Mouse (Mus musculus) embryo, embryonic 10.5 days (tissue): ENCODE results near the gene Pnp.
"Not testable (repeated sequence)": the region's sequence is repeated elsewhere in the genome, so short reads cannot be mapped to it uniquely, and the experiment has no call there.

Experiments
- DNase-seq: peaks from one replicate; pipeline ENCODE4 v3.0.0-alpha.2; 2015; ENCODE audit warnings: low spot score

Gene Pnp

GRCm38 (mm10) chr14:50975001-50975400, 44.1 kb downstream of the Pnp start:
- DNase-seq: no peak

GRCm38 (mm10) chr14:50976674-50977073, 45.8 kb downstream of the Pnp start:
- peak; percentile 66 for DNase-seq

DNA sequence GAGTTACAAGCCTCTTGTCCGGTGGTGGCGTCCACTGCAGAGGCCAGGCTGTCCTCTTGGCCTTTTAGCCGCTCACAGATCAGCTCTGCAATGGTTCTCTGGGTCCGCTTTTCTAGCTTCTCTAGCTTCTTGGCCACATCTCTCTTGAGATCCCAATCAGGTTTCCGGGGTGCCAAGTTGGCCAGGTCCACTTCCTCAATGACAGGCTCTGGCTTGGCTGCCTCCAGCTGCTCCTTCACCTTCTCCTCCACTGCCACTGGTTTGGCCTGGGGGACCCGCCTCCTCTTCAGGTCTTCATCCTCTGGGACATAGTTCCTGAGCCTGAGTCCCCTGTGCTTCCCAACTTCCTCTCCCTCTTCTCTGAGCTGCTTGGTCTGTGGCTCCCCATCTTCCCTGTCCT, 47.6 kb downstream of the Pnp start:
- DNase-seq: not testable (repeated sequence)

DNA sequence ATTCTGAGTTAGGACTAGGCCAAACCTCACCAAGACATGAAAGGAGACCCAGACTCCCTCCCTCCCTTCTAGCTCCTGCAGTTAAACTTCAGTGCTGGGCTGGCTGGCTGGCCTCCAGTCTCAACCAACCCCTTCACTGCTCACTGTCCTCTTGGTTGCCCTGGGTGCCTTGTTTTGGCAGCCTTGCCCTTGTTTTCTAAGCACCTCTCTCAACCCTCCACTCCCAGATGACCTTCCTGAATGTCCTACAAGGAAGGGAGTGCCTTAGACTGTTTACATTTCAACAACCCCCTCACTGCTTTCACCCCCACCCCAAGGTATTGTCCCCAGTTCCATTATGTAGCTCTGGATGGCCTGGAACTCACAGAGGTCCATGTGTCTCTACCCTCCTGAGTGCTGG, 48.7 kb downstream of the Pnp start:
- DNase-seq: no peak

- no peak for DNase-seq
Measured at GRCm38 (mm10) chr14:50981207-50981606, 50.3 kb downstream of the Pnp start.

GRCm38 (mm10) chr14:50981837-50982236, 51.0 kb downstream of the Pnp start:
- no peak for DNase-seq

DNA sequence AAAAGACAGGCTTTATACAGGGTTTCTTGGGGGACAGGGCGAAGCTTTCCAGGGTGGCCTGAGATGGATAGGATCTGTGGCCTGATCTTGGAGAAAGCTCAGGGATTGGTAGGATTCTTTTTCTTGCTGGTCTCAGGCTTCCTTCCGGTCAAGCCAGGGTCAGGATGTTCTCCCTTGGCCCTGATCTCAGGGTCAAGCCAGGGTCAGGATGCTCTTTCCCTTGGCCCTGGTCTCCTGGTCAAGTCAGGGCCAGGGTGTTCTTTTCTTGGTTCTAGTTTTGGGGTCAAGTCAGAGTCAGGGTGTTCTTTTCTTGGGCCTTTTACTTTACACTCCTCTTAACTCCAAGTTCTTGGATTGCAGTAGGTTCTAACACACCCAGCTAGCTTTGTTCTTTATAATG, 56.8 kb downstream of the Pnp start:
- no peak for DNase-seq

DNA sequence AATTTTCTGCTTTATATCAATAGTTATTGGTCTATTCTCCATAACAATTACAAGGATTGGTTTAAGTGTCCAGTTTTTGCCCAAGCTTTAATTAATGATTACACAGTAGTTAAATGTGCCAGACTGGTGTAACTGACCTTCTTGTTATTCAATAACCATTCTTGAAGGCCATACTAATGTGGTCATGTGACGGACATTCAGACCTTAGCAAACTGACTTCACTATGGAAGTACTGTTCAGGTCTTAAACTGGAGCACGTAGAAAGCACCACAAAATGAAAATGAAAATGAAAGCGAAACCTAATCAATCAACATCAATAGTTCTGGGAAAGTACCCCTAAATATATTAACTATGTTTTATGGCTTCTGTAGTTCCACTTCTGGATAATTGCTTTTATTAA, 60.2 kb downstream of the Pnp start:
- no peak for DNase-seq

DNA sequence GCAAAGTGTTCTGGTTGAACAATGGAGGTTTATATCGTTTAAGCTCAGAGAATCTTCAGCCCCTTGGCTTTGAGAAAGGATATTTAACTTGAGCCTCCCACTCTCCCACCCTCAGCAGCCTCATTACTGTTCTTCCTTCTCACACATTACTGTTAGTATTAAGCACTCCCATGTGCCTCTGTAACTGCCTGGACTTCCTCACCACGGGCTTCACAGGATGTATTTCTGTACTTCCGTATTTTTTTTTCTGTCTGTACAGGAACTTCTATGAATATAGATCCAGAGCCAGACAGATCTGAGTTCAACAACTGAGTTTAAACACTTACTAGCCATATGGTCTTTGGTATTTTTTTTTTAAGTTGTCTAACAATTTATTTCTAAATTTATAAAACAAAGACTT, 66.2 kb downstream of the Pnp start:
- DNase-seq: no peak

DNA sequence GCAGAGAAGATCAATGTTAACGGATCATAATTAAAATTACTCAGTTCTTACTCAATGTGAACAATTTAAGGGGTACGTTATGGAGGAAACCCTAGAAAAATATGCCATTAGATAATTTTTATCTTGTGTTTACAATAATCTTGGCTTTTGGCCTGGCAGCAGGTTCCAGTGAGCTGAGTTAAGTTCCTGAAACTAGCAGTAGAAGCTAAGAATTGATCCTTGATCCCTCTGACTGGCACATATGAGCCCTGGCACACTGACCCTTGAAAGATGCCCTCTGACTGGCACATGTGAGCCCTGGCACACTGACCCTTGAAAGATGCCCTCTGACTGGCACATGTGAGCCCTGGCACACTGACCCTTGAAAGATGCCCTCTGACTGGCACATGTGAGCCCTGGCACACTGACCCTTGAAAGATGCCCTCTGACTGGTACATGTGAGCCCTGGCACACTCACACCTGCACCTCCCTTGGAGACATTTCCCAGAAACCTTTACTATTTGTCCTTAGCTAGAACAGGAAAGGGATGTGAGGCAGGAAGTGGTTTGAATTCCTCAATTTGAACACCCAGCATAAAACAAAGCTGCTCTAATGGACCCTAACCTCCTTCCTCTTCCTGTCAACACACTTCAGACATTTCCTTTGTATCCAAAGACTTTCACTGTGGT, 67.3 kb downstream of the Pnp start:
- no peak for DNase-seq

DNA sequence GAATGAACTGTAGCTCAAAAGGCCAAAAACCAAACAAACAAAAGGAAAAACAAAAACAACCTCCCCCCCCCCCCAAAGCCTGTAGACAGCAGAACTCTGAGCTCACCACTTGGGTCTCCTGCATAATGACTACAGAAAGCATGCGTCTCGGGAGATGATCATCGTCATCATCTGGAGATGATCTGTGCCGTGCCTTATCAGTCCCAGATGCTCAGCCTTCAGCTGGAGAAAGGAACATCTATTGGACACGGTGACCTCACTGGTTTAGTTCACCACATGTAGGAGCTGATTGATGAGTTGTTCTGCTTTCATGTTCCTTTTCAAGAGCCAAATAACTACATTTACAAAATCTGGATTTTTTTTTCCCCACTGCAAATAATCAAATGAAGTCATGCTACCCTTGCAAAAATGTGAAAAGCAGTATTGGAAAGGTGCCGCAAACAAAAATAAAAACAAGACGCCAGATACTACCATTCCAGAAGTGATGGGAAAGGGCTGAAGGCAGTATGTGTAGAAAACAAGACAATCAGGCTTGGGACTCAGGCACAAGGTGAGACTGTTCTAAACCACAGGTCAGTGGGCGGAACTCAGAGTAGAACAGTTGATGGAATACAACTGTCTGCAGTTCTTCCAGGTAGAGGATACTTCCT, 76.4 kb downstream of the Pnp start, which contains the start of gene Rnase10:
Gene Rnase10, plus strand, starts transcription at position 600 of the 650 bp plus-strand sequence.
- peak; percentile 28 for DNase-seq

DNA sequence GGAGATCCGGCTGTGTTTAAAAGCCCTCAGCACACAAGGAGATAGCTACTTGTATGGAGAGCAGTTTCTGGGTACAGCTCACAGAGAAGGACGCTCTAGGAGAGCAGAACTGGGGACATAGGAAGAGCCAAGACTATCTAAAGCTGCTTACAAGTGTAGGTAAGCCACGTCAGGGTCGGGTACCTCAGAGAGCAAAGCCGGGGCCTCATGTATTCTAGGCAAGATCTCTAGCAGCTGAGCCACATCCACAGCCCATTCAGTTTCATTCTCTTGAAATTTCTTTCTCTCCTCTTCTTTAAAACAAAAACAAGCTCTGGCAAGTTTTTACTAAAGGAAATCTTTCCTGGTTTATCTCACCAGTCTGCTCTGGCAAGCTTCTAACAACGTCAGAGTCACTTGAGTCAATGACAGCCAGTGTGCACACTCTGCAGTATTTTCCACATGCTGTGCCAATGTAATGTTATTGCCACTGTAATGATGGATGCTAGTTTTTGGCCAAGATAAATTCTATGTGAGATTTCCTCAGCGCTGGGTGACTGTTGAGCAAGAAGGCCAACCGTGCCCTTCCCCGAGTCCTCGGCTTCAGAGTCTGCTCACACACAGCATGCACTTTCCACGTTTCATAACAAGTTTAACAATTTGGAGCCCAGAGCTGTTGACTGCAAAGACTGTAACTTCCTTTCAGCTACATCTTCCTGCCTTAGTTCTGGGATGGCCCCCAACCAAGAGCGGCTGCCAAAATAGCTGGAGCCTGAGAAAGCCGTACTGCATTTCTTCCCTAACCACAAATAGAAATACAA, 77.2 kb downstream of the Pnp start:
- DNase-seq: no peak

GRCm38 (mm10) chr14:51008781-51009180, 77.9 kb downstream of the Pnp start:
- no peak for DNase-seq

- no peak for DNase-seq
Measured at GRCm38 (mm10) chr14:51009572-51009971, 78.7 kb downstream of the Pnp start.

GRCm38 (mm10) chr14:51014724-51015123, 83.8 kb downstream of the Pnp start:
- not testable (repeated sequence) for DNase-seq
